Mouse (Mus musculus) liver, embryonic 12.5 days (tissue): ENCODE data around the gene Dbh. TPM values are rescaled to one million over a fixed set of nuclear protein-coding genes. Genes with fewer than 3 reads are reported as not detected.
A peak's percentile ranks its signal among the peaks of the same experiment; 100 is the strongest.

Experiments
- ATAC-seq: fragments of 200-750 bp; cut with Nextera tagmentation; 2 replicates; pipeline ENCODE4 v1.8.0; 2017; ENCODE audit warnings: moderate number of reproducible peaks, mild to moderate bottlenecking, moderate library complexity
- H3K27ac ChIP-seq: fragments of 300-500 bp; sonication (generic); 2 replicates; pipeline ENCODE4 v1.5.1; 2016; ENCODE audit warnings: mild to moderate bottlenecking
- H3K27me3 ChIP-seq: fragments of 300-500 bp; sonication (generic); replicated peaks from 2 replicates; pipeline ENCODE4 v1.6.1; 2016; ENCODE audit warnings: mild to moderate bottlenecking, moderate library complexity
- H3K36me3 ChIP-seq: fragments of 300-500 bp; sonication (generic); 2 replicates; pipeline ENCODE4 v1.6.1; 2016; ENCODE audit warnings: mild to moderate bottlenecking, moderate library complexity
- H3K4me1 ChIP-seq: fragments of 300-500 bp; sonication (generic); 2 replicates; pipeline ENCODE4 v1.6.1; 2016
- H3K4me2 ChIP-seq: fragments of 300-500 bp; sonication (generic); 2 replicates; pipeline ENCODE4 v1.6.1; 2016; ENCODE audit warnings: mild to moderate bottlenecking, moderate library complexity
- H3K4me3 ChIP-seq: fragments of 300-500 bp; sonication (generic); 2 replicates; pipeline ENCODE4 v1.5.1; 2016; ENCODE audit warnings: mild to moderate bottlenecking, moderate library complexity
- H3K9ac ChIP-seq: fragments of 300-500 bp; sonication (generic); 2 replicates; pipeline ENCODE4 v1.6.1; 2016; ENCODE audit warnings: mild to moderate bottlenecking, moderate library complexity
- H3K9me3 ChIP-seq: fragments of 300-500 bp; sonication (generic); replicated peaks from 2 replicates; pipeline ENCODE4 v1.6.1; 2016; ENCODE audit warnings: mild to moderate bottlenecking, moderate library complexity
- WGBS: fragments of 180-500 bp; shearing (Covaris S2); methylation state at CpG from one replicate; pipeline ENCODE4 v1.1.7; 2016; ENCODE audit not compliant: insufficient replicate concordance; 5-methylcytosine and 5-hydroxymethylcytosine counted together
- polyA plus RNA-seq: library from polyadenylated mRNA; unstranded; fragments of >200 nt; fragmentation: Nextera tagmentation; extraction: Ambion mirVana; gene quantifications from 2 replicates; pipeline ENCODE4 v1.2.1, GENCODE M21; 2016

Gene Dbh
- polyA plus RNA-seq, 1 experiment from 2014 or later, result 0.12 TPM

GRCm38 (mm10) chr2:27166999-27167398 lies 2.0 kb downstream of the Dbh start:
- Histone ChIP-seq H3K36me3 (no peaks in the 10 kb centered on the region), H3K4me2 (no peak overlapping the region), H3K9ac (no peak overlapping the region), H3K27ac (no peak overlapping the region), H3K9me3 (no peaks in the 10 kb centered on the region), H3K4me1 (no peaks in the 10 kb centered on the region), H3K4me3 (no peak overlapping the region), H3K27me3 (peaks cover 6% of the 10 kb centered on the region; the same call in 1 of the 2 replicates)
- WGBS, result 13% methylated on average over 2 of the region's 2 CpGs
- no peak for ATAC-seq

DNA sequence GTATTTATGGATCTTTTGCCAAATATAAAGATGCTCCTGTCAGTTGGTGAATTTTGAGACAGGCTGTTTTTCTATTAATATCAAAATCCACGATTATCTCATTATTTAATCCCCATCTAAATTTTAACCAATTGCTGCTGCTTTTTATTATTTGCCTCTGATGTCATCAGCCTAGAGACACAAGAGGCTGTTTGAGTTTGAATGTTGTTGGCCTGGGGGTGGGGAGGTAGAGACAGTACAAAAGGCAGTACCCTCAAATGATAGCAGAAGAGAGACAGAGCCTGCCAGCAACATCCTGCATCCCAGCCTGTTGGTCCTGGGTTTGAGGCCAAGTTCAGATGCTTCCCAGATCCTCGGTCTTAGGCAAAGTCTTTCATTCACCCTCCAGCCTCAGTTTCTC lies 9.2 kb downstream of the Dbh start:
- Histone ChIP-seq H3K9ac (no peak overlapping the region), H3K4me3 (no peak overlapping the region), H3K4me2 (no peak overlapping the region), H3K27me3 (no peaks in the 10 kb centered on the region; the same call in 1 of the 2 replicates), H3K27ac (no peak overlapping the region), H3K9me3 (no peaks in the 10 kb centered on the region), H3K4me1 (no peaks in the 10 kb centered on the region), H3K36me3 (no peaks in the 10 kb centered on the region)
- no peak for ATAC-seq
- 53% methylated on average over 2 of the region's 2 CpGs for WGBS

DNA sequence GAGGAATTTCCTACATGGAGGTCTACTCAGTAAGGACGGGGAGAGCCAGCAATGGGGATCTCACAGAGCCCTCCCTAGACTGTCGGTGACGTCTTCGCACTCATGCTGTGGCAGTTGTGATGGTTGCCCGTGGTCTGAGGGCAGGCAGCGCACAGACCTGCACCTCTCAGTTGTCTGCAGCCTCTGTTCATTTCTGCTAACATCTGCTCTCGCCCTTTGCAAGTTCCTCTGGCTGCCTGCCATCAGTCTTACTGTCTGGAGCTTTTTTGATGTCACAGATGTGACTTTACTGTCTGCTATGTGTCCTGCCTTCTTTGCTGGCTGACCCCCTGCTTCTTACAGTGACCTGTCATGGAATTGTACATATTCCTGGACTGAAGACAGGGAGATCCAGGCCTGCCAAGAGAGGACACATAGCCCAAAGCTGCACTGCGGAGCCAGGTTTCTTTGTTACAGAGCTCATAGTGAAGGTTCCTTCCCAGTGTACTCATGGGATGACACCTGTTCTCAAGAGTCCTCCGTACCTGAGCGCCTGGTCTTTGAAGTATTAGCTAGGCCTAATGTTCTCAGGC lies 10.7 kb downstream of the Dbh start:
- H3K4me1 ChIP-seq, result no peaks in the 10 kb centered on the region
- 62% methylated on average over 10 of the region's 10 CpGs for WGBS
- H3K36me3 ChIP-seq, result no peaks in the 10 kb centered on the region
- H3K4me2 ChIP-seq, result no peak overlapping the region
- H3K4me3 ChIP-seq, result no peak overlapping the region
- H3K9me3 ChIP-seq, result no peaks in the 10 kb centered on the region
- no peak overlapping the region for H3K27ac ChIP-seq
- no peak for ATAC-seq
- no peaks in the 10 kb centered on the region; the same call in 1 of the 2 replicates for H3K27me3 ChIP-seq
- no peak overlapping the region for H3K9ac ChIP-seq

GRCm38 (mm10) chr2:27179101-27179500 lies 14.1 kb downstream of the Dbh start:
- H3K9ac ChIP-seq, result no peak overlapping the region
- no peaks in the 10 kb centered on the region for H3K9me3 ChIP-seq
- no peak overlapping the region for H3K27ac ChIP-seq
- H3K4me1 ChIP-seq, result no peaks in the 10 kb centered on the region
- H3K4me3 ChIP-seq, result no peak overlapping the region
- H3K4me2 ChIP-seq, result no peak overlapping the region
- WGBS, result 70% methylated on average over 8 of the region's 8 CpGs
- ATAC-seq, result no peak
- H3K27me3 ChIP-seq, result no peaks in the 10 kb centered on the region
- no peaks in the 10 kb centered on the region for H3K36me3 ChIP-seq

DNA sequence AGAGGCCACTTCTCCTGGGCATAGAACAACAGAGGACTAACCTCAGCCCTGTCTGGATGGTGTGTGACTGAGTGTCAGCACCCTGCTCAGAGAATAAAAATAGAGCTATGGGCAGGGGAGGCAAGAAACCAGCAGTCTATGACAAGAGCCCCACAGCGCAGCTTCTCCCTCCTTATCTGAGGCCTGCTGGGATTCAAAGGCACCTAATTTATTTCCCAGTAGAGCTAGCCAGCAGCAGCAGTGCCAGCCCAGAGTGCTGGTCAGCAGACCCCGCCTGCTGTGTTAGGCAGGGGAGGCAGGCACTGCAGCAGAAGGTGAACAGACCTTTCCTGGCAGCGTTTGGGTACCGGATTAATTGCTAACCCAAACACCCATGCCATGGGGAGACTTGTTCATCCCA lies 16.9 kb downstream of the Dbh start:
- H3K4me2 ChIP-seq, result no peak overlapping the region
- H3K9me3 ChIP-seq, result no peaks in the 10 kb centered on the region
- H3K27me3 ChIP-seq, result no peaks in the 10 kb centered on the region
- H3K27ac ChIP-seq, result no peak overlapping the region
- H3K4me1 ChIP-seq, result no peaks in the 10 kb centered on the region
- H3K36me3 ChIP-seq, result no peaks in the 10 kb centered on the region
- no peak overlapping the region for H3K9ac ChIP-seq
- 39% methylated on average over 4 of the region's 4 CpGs for WGBS
- no peak overlapping the region for H3K4me3 ChIP-seq
- no peak for ATAC-seq

DNA sequence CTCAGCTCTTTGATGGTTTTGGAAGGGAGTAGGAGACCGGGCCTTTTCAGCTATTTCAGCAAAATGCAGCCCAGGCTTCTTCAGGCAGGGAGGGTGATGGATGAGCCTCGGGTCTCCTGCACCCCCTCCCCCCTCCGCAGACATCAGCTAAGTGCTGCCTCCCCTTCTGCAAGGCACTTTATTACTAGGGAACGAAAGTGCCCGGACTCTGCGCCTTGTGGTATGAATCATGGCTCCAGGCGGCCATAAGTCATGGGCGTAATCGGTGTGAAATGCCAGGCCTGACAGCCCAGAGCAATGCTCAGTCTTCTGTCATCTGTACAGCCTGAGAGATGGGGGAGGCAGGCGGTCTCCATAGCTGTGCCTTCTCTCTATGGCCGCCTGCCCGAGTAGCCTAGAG lies 18.7 kb downstream of the Dbh start:
- Histone ChIP-seq H3K4me2 (no peak overlapping the region), H3K36me3 (no peaks in the 10 kb centered on the region), H3K4me3 (no peak overlapping the region), H3K9ac (no peak overlapping the region), H3K9me3 (no peaks in the 10 kb centered on the region), H3K27me3 (no peaks in the 10 kb centered on the region), H3K27ac (no peak overlapping the region), H3K4me1 (no peaks in the 10 kb centered on the region)
- 69% methylated on average over 12 of the region's 12 CpGs for WGBS
- ATAC-seq, result no peak

DNA sequence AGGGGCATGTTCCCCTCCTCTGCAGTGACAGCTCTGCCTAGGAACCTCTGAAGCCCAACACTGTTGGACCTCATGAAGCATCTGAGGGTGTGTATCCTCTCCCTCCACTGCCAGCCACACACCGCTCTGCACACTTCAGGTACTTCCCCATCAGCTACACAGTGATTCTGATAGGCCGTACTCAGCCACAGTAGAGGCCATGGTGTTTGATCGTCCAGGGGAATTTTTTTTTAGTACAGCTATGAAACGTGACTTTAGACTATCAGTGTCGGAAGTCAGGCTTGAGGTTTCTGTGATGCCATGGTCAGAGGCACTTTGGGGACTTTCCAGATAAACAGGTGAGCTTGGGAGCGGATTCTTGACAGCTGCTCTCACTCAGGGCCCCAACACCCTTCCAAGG lies 22.5 kb downstream of the Dbh start:
- ATAC-seq, result no peak
- Histone ChIP-seq H3K4me3 (no peak overlapping the region), H3K27me3 (no peaks in the 10 kb centered on the region), H3K4me1 (no peaks in the 10 kb centered on the region), H3K36me3 (peaks cover 9% of the 10 kb centered on the region; the same call in 1 of the 2 replicates), H3K27ac (no peak overlapping the region), H3K9me3 (no peaks in the 10 kb centered on the region), H3K4me2 (no peak overlapping the region), H3K9ac (no peak overlapping the region)
- 55% methylated on average over 6 of the region's 6 CpGs for WGBS

DNA sequence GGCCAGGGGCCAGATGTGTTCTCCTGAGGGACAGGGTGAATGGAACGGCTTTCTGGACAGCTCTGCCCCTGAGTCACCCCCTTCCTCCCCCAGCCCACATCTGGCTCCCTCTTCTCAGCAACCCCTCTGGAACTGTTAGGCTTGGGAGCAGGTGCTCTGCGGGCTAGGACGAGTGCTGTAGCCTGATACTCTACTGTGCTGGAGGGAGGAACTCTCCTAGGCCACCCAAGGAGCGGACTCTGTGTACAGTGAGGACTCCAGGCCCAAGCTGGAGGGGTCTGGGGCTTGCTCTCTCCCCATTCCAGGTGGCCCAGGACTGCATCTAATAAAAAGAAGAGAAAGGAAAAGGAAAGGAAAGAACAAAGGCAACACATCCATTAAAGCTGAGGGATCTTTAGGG lies 25.0 kb downstream of the Dbh start:
- 44% methylated on average over 4 of the region's 4 CpGs for WGBS

DNA sequence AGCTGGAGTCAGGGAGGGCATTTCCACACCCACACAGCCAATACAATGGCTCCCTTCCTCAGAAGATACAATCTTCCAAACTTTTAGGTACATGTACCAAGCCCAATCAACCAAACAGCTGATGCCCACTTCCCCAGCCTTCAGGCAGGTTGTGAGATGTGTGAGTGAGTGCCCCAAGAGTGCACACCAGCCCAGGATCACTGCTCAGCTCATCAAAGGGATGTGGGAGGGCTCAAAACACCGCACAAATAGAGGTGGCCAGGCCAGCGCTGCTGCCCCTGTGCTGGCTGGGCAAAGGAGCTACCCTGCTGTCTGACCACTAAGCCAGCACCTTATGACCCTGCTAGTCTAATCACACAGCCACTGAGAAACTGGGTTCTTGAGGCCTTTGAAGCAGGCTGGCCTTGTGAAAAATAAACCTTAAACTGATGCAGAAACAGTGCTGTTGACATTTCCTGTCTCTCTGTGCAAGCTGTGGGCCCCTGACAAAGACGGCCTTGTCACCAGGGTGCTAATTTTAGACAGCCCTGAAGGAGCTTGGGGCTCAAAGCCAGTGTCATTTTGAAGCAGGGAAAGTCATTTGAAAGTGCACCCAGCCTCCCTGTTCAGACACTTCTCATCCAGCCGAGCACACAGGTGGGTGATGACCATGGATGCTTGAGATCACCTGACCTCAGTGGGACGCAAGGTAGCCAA lies 33.7 kb downstream of the Dbh start:
- Histone ChIP-seq H3K4me1 (0 out of 2 replicates have a peak, but pooled peaks cover 13% of the 10 kb centered on the region), H3K27ac (peak overlapping the region; percentile 31; the same call in 1 of the 2 replicates)
- 33% methylated on average over 5 of the region's 5 CpGs for WGBS

More for the DNA sequence above, 25.0 kb downstream of the Dbh start:
- no peak overlapping the region for H3K4me3 ChIP-seq
- no peak overlapping the region for H3K4me2 ChIP-seq
- H3K36me3 ChIP-seq, result peaks cover 9% of the 10 kb centered on the region; the same call in 1 of the 2 replicates
- H3K9me3 ChIP-seq, result no peaks in the 10 kb centered on the region
- no peaks in the 10 kb centered on the region for H3K27me3 ChIP-seq
- no peaks in the 10 kb centered on the region for H3K4me1 ChIP-seq
- H3K27ac ChIP-seq, result no peak overlapping the region
- H3K9ac ChIP-seq, result no peak overlapping the region
- no peak for ATAC-seq

DNA sequence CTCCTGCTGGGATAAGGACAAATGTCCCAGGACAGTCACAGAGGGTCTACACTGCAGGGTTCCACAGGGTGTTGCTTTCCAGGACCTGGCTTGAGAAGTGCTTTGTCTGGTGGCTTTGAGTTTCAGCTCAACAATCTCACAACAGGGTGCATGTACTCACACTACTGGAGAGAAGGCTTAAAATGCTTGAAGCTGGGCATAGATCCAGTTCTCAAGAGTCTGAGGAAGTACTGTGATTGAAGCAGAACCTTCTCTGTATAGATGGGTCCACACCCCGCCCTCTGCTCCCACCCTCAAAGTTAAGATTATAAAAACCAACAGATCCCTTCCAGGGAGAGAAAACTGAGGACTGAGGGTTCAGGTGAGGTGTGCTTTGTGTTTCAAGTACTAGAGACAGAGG lies 35.6 kb downstream of the Dbh start:
- H3K4me1 ChIP-seq, result 0 out of 2 replicates have a peak, but pooled peaks cover 13% of the 10 kb centered on the region
- no peak overlapping the region for H3K27ac ChIP-seq
- H3K4me2 ChIP-seq, result no peak overlapping the region
- peaks cover 7% of the 10 kb centered on the region; the same call in 1 of the 2 replicates for H3K36me3 ChIP-seq
- H3K27me3 ChIP-seq, result no peaks in the 10 kb centered on the region
- 83% methylated on average over 1 of the region's 1 CpGs for WGBS
- H3K9ac ChIP-seq, result no peak overlapping the region
- no peak overlapping the region for H3K4me3 ChIP-seq
- no peaks in the 10 kb centered on the region for H3K9me3 ChIP-seq
- no peak for ATAC-seq

More for the DNA sequence above, 33.7 kb downstream of the Dbh start:
- Histone ChIP-seq H3K4me2 (no peak overlapping the region), H3K9ac (no peak overlapping the region), H3K4me3 (no peak overlapping the region), H3K36me3 (peaks cover 11% of the 10 kb centered on the region; the same call in 1 of the 2 replicates), H3K9me3 (no peaks in the 10 kb centered on the region), H3K27me3 (no peaks in the 10 kb centered on the region)
- ATAC-seq, result no peak

GRCm38 (mm10) chr2:27205666-27206065 lies 40.6 kb downstream of the Dbh start:
- Histone ChIP-seq H3K4me3 (no peak overlapping the region), H3K4me1 (no peaks in the 10 kb centered on the region), H3K4me2 (no peak overlapping the region), H3K9me3 (no peaks in the 10 kb centered on the region), H3K27me3 (no peaks in the 10 kb centered on the region), H3K36me3 (0 out of 2 replicates have a peak, but pooled peaks cover under 1% of the 10 kb centered on the region), H3K9ac (no peak overlapping the region), H3K27ac (no peak overlapping the region)
- no peak for ATAC-seq
- WGBS, result 75% methylated on average over 10 of the region's 10 CpGs

DNA sequence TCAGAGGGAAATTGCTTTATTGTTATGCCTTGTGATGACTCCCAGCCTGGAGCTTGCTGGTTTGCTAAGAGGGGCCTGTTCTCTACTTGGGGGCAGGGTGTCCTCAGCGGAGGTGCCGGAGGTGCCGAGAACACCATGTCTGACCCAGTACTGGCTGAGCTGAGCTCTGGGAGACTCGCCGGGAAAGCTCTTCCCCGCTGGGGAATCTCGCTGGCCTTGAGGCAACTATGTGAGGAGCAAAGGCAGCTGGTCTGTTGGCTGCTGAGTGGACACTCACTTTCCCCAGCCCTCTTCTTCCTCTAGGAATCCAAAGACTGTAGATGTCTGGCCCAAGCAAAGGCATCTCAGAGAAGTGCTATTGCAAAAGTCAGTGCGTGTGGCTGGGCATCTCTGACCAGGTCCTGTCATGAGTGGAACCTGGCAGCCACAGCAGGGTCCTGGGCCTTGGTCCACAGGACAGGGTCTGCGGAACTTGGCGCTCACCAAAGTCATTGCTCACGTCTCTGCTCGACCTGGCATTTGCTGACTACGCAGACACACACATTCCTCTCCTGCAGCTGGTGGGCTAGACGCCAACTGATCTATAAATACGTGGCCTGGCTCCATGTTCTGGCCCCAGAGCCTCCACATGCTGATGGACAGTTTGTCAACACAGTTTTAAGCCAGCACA lies 41.2 kb downstream of the Dbh start:
- H3K9me3 ChIP-seq, result no peaks in the 10 kb centered on the region
- H3K9ac ChIP-seq, result no peak overlapping the region
- 77% methylated on average over 15 of the region's 15 CpGs for WGBS
- no peaks in the 10 kb centered on the region for H3K4me1 ChIP-seq
- 0 out of 2 replicates have a peak, but pooled peaks cover 2% of the 10 kb centered on the region for H3K36me3 ChIP-seq
- H3K4me3 ChIP-seq, result no peak overlapping the region
- H3K4me2 ChIP-seq, result no peak overlapping the region
- no peaks in the 10 kb centered on the region for H3K27me3 ChIP-seq
- ATAC-seq, result no peak
- 0 out of 2 replicates have a peak overlapping the region, but pooled peaks have one; percentile 2 for H3K27ac ChIP-seq
